Mouse (Mus musculus): ENCODE measurements around the gene Atp8a2.
"Not testable (repeated sequence)": the region's sequence is repeated elsewhere in the genome, so short reads cannot be mapped to it uniquely, and the experiment has no call there.

Gene Atp8a2

DNA sequence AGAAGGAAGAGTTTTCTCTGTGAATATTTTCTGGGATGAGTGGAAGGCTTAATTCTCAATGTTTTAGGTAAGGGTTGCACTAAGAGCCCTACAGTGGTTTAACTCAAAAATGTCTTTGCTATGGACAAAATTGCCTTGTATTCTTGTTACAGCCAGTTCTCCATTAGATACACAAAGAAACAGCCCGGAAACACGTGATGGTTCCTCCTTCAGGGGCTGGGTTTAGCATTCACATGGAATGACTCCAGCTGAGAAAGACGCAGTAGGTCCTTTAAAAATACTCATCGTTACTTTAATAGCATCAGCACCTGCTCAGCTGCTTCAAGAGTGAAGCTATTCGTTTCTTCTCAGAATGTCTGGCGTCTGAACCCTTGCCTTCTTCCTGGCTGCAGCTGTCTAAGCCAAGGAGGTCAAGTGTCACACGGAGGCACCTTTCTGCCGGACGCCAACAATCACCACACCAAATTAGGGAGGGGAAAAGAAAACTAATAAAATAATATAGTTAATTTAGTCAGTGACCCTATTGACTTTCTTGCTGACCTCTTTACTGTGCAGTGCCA, 572.6 kb downstream of the Atp8a2 start:
- DNase-seq (ENCODE audit: inconsistent age in 2 of 2, low spot score in 1 of 2), result no peak

DNA sequence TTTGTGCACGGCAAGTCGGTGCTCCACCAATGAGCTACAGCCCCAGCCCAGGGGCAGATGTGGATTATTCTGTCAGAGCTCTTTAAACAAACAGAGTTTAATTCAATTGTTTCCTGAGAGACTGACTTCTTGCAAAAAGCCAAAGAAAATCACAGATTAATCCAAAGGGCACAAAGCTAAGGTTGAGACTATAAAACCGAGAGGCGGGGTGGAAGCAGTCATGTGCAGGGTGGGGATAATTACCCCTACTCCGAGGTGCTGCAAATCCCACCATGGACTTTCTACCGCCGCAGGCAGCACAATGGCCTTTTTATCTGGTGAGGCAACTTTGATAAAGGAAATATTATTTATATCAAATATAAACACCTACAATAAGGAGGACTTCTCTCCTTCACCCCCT, 580.2 kb downstream of the Atp8a2 start:
- no peak for DNase-seq (ENCODE audit: inconsistent age in 2 of 2, low spot score in 1 of 2)

DNA sequence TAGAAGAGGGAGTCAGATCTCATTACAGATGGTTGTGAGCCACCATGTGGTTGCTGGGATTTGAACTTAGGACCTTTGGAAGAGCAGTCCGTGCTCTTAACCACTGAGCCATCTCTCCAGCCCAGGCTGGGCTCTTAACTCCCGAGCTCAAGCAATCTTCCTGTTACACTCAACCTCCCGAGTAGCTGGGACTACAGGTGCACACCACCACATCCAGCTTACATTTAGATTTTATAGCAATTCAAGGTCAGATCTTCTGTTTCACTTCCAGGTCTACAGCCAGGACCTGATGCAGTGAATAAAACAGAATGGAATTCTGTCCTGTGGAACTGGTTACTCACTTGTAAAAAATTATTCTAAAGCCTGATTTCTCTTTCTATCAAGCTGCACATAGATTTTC, 582.8 kb downstream of the Atp8a2 start:
- not testable (repeated sequence) for DNase-seq (ENCODE audit: inconsistent age in 2 of 2, low spot score in 1 of 2)

DNA sequence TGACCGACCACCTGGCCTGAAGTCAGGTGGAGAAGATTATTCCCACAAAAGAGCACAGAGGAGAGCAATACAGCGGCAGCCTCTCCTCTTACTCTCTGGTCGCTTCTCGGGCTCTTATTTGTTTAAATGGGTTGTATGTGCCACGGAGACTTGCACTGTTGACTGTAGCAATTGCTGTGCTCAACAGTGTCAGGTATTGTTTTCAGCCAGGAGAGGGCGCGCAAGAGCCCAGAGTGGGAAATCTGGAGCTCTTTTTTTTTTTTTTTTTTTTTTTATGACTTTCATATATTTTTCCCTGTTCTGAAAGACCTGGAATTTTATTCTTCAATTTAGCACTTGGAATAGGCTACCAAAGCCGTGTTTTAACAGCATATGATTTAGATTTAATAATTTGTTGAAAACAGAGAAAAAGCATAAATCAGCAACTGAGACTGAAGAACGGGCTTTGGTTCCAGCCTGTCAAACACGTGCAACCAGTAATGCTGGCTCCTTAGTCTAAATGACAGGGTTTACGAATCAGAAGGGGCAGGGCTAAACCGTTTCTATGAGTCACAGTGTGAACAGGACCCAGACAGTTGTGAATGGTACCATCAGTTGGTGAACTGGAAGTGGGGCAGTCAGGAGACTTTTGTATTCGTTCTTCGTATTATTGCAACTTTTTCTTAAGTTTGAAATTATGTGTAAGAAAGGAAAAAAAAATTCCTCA, 583.9 kb downstream of the Atp8a2 start:
- peak; percentile 50 to 86 for DNase-seq (ENCODE audit: inconsistent age in 2 of 2, low spot score in 1 of 2)

DNA sequence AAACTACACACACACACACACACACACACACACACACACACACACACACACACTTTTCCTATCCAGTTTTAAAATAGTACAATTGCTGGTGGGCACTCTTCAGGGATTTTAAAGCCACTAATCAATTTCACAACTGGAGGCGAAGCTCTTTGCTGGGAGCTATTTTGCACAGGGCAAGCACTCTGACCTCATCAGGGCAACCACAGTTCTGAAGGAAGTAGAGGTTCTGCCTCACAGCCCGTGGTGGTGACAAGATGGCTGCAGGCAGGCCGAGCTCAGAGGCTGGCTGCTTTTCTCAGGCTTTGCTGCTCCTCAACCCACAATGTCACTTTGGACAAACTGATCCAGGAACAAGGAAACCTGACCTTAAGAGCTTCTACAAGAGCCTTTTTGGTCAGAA, 590.0 kb downstream of the Atp8a2 start:
- DNase-seq (ENCODE audit: inconsistent age in 2 of 2, low spot score in 1 of 2), result no peak

DNA sequence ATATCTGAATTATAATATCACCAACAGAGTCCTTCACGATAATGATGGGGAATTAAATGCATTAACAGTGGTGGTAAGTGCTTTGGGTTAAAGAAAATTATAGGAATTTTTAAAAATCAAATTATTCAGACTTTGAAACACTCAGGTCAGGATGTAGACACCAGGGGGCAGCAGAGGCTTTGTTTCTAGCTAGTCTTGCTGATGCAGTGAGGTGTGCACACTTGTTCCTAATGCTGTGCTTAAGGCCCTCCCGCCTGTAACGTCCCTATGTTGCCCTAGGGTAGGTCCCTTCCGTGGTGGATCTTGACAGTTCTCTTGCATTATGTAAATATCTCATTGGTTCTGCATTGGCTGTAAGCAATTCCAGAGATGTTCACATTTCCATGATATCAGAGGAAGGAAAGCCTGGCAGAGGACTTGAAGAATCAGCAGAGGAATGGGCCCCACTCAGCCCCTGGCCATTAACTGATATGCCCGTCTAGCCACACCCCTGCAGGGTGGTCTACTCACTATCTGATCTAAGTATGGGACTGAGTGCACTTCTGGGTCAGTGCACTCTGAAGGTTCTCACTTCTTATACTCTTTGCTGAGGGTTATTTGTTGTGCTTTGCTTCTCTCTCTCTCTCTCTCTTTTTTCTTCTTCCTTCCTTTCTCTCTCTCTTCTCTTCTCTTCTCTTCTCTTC, 591.2 kb downstream of the Atp8a2 start:
- DNase-seq (ENCODE audit: inconsistent age in 2 of 2, low spot score in 1 of 2), result peak; percentile 47 to 88

DNA sequence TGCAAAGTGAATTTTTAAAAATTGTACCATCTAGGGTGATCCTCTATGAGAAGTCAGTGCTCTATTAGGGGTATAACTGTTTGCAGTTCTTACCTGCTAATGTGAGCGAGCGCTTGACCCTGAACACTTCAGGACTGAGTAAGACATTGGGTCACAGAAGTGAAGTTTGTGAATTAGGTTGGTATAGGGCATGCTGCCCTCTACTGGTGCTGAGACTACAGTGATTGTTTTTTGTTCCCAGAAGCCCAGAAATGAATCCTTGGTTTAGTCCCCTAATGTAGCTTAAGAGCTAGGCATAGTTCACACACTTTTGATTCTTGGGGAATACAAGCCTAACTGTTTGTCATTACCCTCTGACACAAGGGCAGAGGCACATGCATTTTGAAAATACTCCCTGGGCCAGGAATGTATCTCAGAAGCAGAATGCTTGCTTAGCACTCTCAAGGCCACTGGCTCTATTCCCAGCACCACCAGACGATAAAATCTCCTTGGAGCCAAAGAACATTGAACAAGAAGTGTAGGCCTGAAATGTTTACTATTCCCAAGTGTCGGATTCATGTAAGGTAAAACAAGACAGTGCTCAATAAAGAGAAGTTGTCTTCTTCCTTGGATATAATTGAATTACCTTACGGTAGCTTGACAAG, 592.9 kb downstream of the Atp8a2 start:
- peak; percentile 27 to 78 for DNase-seq (ENCODE audit: inconsistent age in 2 of 2, low spot score in 1 of 2)

DNA sequence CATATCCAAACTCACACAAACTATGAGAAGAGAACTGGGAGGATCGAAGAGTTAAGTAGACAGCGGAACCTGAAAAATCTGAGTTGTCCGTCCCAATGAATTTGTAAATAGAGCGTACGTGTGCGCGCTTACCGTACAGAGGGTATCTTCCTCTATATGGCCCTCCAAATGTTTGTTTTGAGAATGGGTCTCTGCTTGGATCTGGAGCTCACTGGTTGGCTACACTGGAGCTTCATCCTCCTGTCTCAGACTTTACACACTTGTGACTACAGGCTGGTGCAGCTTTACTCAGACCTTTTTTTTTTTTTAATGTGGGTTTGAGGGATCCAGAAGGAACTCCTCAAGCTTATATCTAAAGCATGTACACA, 598.7 kb downstream of the Atp8a2 start:
- DNase-seq (ENCODE audit: inconsistent age in 2 of 2, low spot score in 1 of 2), result no peak

DNA sequence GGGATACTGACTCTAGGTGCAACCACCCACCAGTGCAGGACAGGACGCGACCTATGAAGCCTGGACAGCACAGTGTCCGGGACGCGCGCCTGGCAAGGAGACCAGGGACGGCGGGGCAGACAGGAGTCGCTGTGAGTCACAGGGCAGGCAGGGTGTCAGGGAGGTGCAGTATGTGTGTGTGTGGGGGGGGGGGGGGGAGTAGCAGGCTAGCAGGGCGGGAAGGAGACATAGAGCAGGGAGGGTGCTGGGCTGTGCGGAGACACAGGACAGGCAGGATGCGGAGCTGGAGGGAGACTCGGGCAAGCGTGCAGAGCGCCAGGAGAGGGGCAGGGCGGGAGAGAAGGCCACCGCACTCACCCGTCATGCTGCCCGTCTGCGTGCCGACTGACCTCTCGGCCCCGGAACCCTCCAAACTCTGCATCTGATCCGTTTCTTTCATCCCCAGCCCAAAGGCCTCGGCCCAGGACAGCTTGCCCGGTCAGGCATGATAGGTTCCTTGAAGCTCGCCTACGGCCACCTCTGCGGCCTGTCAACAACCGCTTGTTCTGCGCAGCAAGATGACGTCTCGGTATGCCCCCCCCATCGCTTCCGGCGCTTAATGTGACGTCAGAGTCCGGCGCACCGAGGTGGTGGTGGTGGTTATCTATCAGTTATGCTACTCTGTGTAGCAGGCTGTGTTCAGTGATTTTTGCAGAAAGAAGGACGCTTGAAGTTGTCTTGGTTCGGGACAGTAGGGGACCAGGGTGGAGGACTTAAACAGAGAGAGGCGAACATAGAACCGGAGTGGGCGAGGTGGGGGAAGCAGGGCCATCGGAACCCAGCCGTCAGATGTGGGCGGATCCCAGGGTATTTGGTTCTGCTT, 599.4 kb downstream of the Atp8a2 start, which contains the start of gene Cdadc1:
Gene Cdadc1, minus strand, starts transcription at position 562 of the 862 bp plus-strand sequence.
- peak; percentile 94 to 100 for DNase-seq (ENCODE audit: inconsistent age in 2 of 2, low spot score in 1 of 2)

DNA sequence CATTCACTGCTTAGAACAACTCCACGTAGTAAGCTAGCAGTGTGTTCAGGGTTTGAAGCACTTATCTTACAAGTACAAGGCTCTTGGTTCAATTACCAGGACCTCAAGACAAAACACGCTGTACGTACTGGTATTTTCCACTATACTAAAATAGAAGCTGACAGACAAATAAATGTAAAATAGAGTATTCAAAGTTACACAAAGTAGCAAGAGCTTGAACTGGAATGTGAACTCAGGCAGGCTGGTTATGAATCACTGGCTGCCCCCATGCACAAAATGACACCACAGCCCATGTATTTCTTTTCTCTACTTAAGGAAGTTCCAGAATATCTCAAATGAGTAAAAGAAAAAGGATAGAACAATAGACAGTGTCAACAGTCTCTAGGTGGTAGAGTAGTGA, 602.0 kb downstream of the Atp8a2 start:
- no peak for DNase-seq (ENCODE audit: inconsistent age in 2 of 2, low spot score in 1 of 2)

DNA sequence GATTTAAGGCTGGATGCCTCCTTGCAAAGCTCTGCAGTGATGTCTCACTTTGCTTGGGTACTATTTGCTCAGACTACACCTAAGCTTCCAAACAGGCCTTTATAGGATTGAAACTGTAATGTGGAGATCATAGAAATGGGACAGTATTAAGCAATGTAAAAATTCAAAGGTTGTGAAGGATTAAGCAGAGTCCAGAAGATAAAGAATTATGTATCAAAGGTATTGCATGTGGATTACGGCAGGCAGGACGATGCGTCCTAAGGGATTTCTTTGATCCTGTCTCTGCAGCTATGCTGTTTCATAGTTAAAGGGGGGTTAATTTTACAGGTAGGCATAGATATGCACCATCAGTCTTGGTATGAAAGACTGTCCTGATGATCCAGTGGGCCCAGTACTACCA, 604.4 kb downstream of the Atp8a2 start:
- DNase-seq (ENCODE audit: inconsistent age in 2 of 2, low spot score in 1 of 2), result no peak

DNA sequence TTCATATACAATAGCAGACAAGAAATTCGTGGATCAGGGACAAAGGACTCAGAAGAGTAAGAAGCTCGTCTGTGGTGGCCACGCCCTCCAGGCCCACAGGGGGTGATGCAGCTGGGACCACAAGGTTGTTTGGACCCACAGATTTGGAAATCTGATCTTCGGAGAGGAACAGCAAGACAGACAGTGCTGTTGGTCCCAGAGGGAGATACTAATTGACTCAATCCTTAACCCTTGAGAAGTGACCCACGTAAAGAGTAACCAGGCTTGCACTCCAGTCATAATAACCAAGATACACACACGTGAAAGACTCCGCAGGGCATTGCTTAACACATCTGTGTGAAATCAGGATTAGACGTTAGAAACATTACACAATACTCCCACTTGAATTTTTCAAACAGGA, 605.1 kb downstream of the Atp8a2 start:
- no peak for DNase-seq (ENCODE audit: inconsistent age in 2 of 2, low spot score in 1 of 2)

DNA sequence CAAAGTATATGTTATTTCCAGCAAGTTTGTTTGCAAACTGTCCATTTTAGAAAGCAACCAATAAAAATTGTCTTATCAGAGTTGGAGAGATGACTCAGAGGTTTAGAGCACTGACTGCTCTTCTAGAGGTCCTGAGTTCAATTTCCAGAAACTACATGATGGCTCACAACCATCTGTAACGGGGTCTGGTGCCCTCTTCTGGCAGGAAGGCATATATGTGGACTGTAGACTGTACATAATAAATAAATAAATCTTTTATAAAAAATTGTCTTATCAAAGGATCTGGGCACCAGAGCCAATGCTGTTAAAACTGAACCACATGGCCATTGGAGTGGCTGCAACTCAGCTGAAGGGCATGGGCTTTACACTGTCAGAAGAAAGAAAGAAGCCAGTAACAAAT, 606.4 kb downstream of the Atp8a2 start:
- peak; percentile 28 to 63 for DNase-seq (ENCODE audit: inconsistent age in 2 of 2, low spot score in 1 of 2)

All from adrenal gland, adult (tissue).